Mouse (Mus musculus) heart, embryonic 11.5 days (tissue): ENCODE results near the gene Nav2. TPM values are rescaled to one million over a fixed set of nuclear protein-coding genes. Genes with fewer than 3 reads are reported as not detected.
A peak's percentile ranks its signal among the peaks of the same experiment; 100 is the strongest.

Experiments
- ATAC-seq: fragments of 200-750 bp; cut with Nextera tagmentation; replicated peaks from 2 replicates; pipeline ENCODE4 v1.8.0; 2017; ENCODE audit warnings: moderate library complexity; ENCODE audit not compliant: insufficient number of reproducible peaks, low FRiP score, low TSS enrichment
- H3K27ac ChIP-seq: fragments of 300-500 bp; sonication (generic); 2 replicates; pipeline ENCODE4 v1.5.1; 2014; ENCODE audit warnings: mild to moderate bottlenecking, low read depth, low read length
- H3K27me3 ChIP-seq: fragments of 300-500 bp; sonication (generic); 2 replicates; pipeline ENCODE4 v1.6.1; 2014; ENCODE audit warnings: mild to moderate bottlenecking, low read length, mixed read lengths; ENCODE audit not compliant: control insufficient read depth, insufficient read depth
- H3K36me3 ChIP-seq: fragments of 300-500 bp; sonication (generic); 2 replicates; pipeline ENCODE4 v1.6.1; 2014; ENCODE audit warnings: mild to moderate bottlenecking, low read length, moderate library complexity, mixed read lengths; ENCODE audit not compliant: control insufficient read depth, insufficient read depth
- H3K4me1 ChIP-seq: fragments of 300-500 bp; sonication (generic); 2 replicates; pipeline ENCODE4 v1.6.1; 2014; ENCODE audit warnings: low read length; ENCODE audit not compliant: control insufficient read depth, insufficient read depth
- H3K4me2 ChIP-seq: fragments of 300-500 bp; sonication (generic); 2 replicates; pipeline ENCODE4 v1.6.1; 2014; ENCODE audit warnings: mild to moderate bottlenecking, moderate library complexity
- H3K4me3 ChIP-seq: fragments of 300-500 bp; sonication (generic); 2 replicates; pipeline ENCODE4 v1.5.1; 2014; ENCODE audit warnings: low read depth, low read length
- H3K9ac ChIP-seq: fragments of 300-500 bp; sonication (generic); 2 replicates; pipeline ENCODE4 v1.6.1; 2014; ENCODE audit warnings: mild to moderate bottlenecking, low read depth, low read length, moderate library complexity
- H3K9me3 ChIP-seq: fragments of 300-500 bp; sonication (generic); replicated peaks from 2 replicates; pipeline ENCODE4 v1.6.1; 2016; ENCODE audit warnings: low read length; ENCODE audit not compliant: control insufficient read depth
- WGBS: fragments of 180-500 bp; shearing (Covaris S2); extraction: QIAGEN DNeasy Blood & Tissue Kit; methylation state at CpG from one replicate; pipeline ENCODE4 v1.1.7; 2014; ENCODE audit not compliant: insufficient replicate concordance; 5-methylcytosine and 5-hydroxymethylcytosine counted together
- polyA plus RNA-seq: library from polyadenylated mRNA; unstranded; fragments of >200 nt; fragmentation: Nextera tagmentation; extraction: Ambion mirVana; gene quantifications from 2 replicates; pipeline ENCODE4 v1.2.1, GENCODE M21; 2014

Nav2 gene
- polyA plus RNA-seq, 1 experiment from 2014 or later, result 32.2 TPM

GRCm38 (mm10) chr7:49457890-49458289 is 549.4 kb downstream of the Nav2 start:
- no peak for ATAC-seq
- Histone ChIP-seq H3K27me3 (no peaks in the 10 kb centered on the region; the same call in 1 of the 2 replicates), H3K9ac (no peak overlapping the region), H3K27ac (no peak overlapping the region), H3K4me2 (no peak overlapping the region), H3K9me3 (no peaks in the 10 kb centered on the region), H3K4me3 (no peak overlapping the region), H3K36me3 (no peaks in the 10 kb centered on the region; the same call in 1 of the 2 replicates), H3K4me1 (no peaks in the 10 kb centered on the region; the same call in 1 of the 2 replicates)
- 76% methylated on average over 10 of the region's 10 CpGs for WGBS

GRCm38 (mm10) chr7:49462328-49462811 is 553.9 kb downstream of the Nav2 start:
- Histone ChIP-seq H3K4me2 (peak overlapping the region; percentile 55), H3K4me1 (no peaks in the 10 kb centered on the region; the same call in 1 of the 2 replicates), H3K27me3 (no peaks in the 10 kb centered on the region), H3K9ac (peak overlapping the region; percentile 43; the same call in 1 of the 2 replicates), H3K36me3 (no peaks in the 10 kb centered on the region; the same call in 1 of the 2 replicates), H3K27ac (no peak overlapping the region), H3K9me3 (no peaks in the 10 kb centered on the region), H3K4me3 (peak overlapping the region; percentile 28)
- ATAC-seq, result no peak
- WGBS, result 13% methylated on average over 10 of the region's 10 CpGs

GRCm38 (mm10) chr7:49467861-49468260 is 559.3 kb downstream of the Nav2 start:
- Histone ChIP-seq H3K27ac (no peak overlapping the region), H3K36me3 (no peaks in the 10 kb centered on the region), H3K27me3 (no peaks in the 10 kb centered on the region), H3K9ac (no peak overlapping the region), H3K4me2 (no peak overlapping the region), H3K4me3 (no peak overlapping the region), H3K9me3 (no peaks in the 10 kb centered on the region), H3K4me1 (no peaks in the 10 kb centered on the region; the same call in 1 of the 2 replicates)
- WGBS, result 45% methylated on average over 10 of the region's 10 CpGs
- ATAC-seq, result peak; percentile 62

GRCm38 (mm10) chr7:49468492-49469205 is 560.1 kb downstream of the Nav2 start:
- Histone ChIP-seq H3K4me2 (no peak overlapping the region), H3K27ac (no peak overlapping the region), H3K4me3 (no peak overlapping the region), H3K36me3 (no peaks in the 10 kb centered on the region), H3K9ac (no peak overlapping the region), H3K9me3 (no peaks in the 10 kb centered on the region), H3K27me3 (no peaks in the 10 kb centered on the region), H3K4me1 (no peaks in the 10 kb centered on the region; the same call in 1 of the 2 replicates)
- WGBS, result 72% methylated on average over 8 of the region's 8 CpGs
- ATAC-seq, result no peak

- peaks cover 4% of the 10 kb centered on the region for H3K4me1 ChIP-seq
- WGBS, result 47% methylated on average over 3 of the region's 3 CpGs
- H3K4me2 ChIP-seq, result no peak overlapping the region
- H3K27me3 ChIP-seq, result no peaks in the 10 kb centered on the region
- ATAC-seq, result no peak
- H3K36me3 ChIP-seq, result no peaks in the 10 kb centered on the region
- no peaks in the 10 kb centered on the region for H3K9me3 ChIP-seq
- H3K27ac ChIP-seq, result no peak overlapping the region
- H3K4me3 ChIP-seq, result no peak overlapping the region
- H3K9ac ChIP-seq, result no peak overlapping the region
Observed at GRCm38 (mm10) chr7:49471278-49471677, 562.8 kb downstream of the Nav2 start.

GRCm38 (mm10) chr7:49475282-49475681 is 566.8 kb downstream of the Nav2 start:
- Histone ChIP-seq H3K4me1 (peaks cover 35% of the 10 kb centered on the region), H3K27ac (no peak overlapping the region), H3K9ac (no peak overlapping the region), H3K9me3 (no peaks in the 10 kb centered on the region), H3K4me2 (no peak overlapping the region), H3K36me3 (no peaks in the 10 kb centered on the region), H3K4me3 (no peak overlapping the region), H3K27me3 (no peaks in the 10 kb centered on the region)
- WGBS, result 49% methylated on average over 6 of the region's 6 CpGs
- no peak for ATAC-seq

GRCm38 (mm10) chr7:49476163-49476562 is 567.6 kb downstream of the Nav2 start:
- Histone ChIP-seq H3K27me3 (no peaks in the 10 kb centered on the region), H3K36me3 (no peaks in the 10 kb centered on the region), H3K9me3 (no peaks in the 10 kb centered on the region), H3K9ac (no peak overlapping the region), H3K27ac (no peak overlapping the region), H3K4me1 (peaks cover 35% of the 10 kb centered on the region), H3K4me3 (no peak overlapping the region), H3K4me2 (no peak overlapping the region)
- no peak for ATAC-seq
- 85% methylated on average over 8 of the region's 8 CpGs for WGBS

GRCm38 (mm10) chr7:49476666-49477065 is 568.1 kb downstream of the Nav2 start:
- H3K27ac ChIP-seq, result peak overlapping the region; percentile 41; the same call in 1 of the 2 replicates
- H3K4me3 ChIP-seq, result no peak overlapping the region
- no peak for ATAC-seq
- H3K9ac ChIP-seq, result no peak overlapping the region
- no peaks in the 10 kb centered on the region for H3K9me3 ChIP-seq
- no peaks in the 10 kb centered on the region for H3K36me3 ChIP-seq
- H3K4me1 ChIP-seq, result peaks cover 35% of the 10 kb centered on the region
- no peaks in the 10 kb centered on the region for H3K27me3 ChIP-seq
- H3K4me2 ChIP-seq, result no peak overlapping the region
- 51% methylated on average over 5 of the region's 5 CpGs for WGBS
